Mouse (Mus musculus): ENCODE measurements around the gene Fosl1. TPM values are rescaled to one million over a fixed set of nuclear protein-coding genes. Genes with fewer than 3 reads are reported as not detected.

Fosl1 gene
- polyA plus RNA-seq, 1 experiment from 2014 or later = not detected

GRCm38 (mm10) chr19:5496052-5496370 lies 48.7 kb downstream of the Fosl1 start:
- WGBS = 90% methylated on average over 16 of the region's 16 CpGs
- H3K4me3 ChIP-seq (ENCODE audit: low read depth, low read length) = no peak overlapping the region; the same call in 1 of the 2 replicates
- ATAC-seq = no peak
- H3K27ac ChIP-seq (ENCODE audit: low read length) = no peak overlapping the region
- H3K27me3 ChIP-seq (ENCODE audit: control insufficient read depth, insufficient read depth, low read depth, low read length) = no peaks in the 10 kb centered on the region
- H3K4me1 ChIP-seq (ENCODE audit: control insufficient read depth, insufficient read depth, low read length) = peaks cover 16% of the 10 kb centered on the region
- no peaks in the 10 kb centered on the region for H3K9me3 ChIP-seq (replicated peaks; ENCODE audit: control insufficient read depth, low read length, poor library complexity, severe bottlenecking)
- H3K9ac ChIP-seq (ENCODE audit: low read depth, low read length) = no peak overlapping the region
- H3K36me3 ChIP-seq (ENCODE audit: control insufficient read depth, insufficient read depth, low read length) = peaks cover 38% of the 10 kb centered on the region
- H3K4me2 ChIP-seq (ENCODE audit: low read length) = no peak overlapping the region

GRCm38 (mm10) chr19:5500330-5500875 lies 53.1 kb downstream of the Fosl1 start:
- no peak for ATAC-seq
- 95% methylated on average over 2 of the region's 2 CpGs for WGBS
- Histone ChIP-seq H3K9ac (ENCODE audit: low read depth, low read length) (no peak overlapping the region), H3K9me3 (replicated peaks; ENCODE audit: control insufficient read depth, low read length, poor library complexity, severe bottlenecking) (no peaks in the 10 kb centered on the region), H3K4me3 (ENCODE audit: low read depth, low read length) (no peak overlapping the region), H3K27me3 (ENCODE audit: control insufficient read depth, insufficient read depth, low read depth, low read length) (no peaks in the 10 kb centered on the region), H3K4me1 (ENCODE audit: control insufficient read depth, insufficient read depth, low read length) (no peaks in the 10 kb centered on the region), H3K4me2 (ENCODE audit: low read length) (no peak overlapping the region), H3K36me3 (ENCODE audit: control insufficient read depth, insufficient read depth, low read length) (peaks cover 28% of the 10 kb centered on the region), H3K27ac (ENCODE audit: low read length) (no peak overlapping the region)

DNA sequence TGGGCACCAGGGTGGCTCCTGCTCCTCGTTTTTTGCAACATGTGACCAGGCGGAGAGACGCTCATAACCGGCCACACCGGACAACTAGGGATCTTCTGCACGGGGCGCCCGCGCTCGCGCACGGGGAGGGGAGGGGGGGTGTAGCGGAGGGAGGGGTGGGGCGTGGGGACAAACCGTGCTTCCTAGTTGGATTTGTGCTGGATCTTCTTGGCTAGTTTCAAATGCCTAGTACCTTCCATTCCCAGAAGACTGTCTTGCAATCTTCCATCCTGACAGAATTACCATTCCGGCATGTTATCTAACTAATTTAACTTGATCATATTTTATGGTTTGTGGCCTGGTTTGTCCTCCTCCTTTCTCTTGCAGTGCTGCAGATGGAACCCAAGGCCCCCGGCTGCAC lies 56.3 kb downstream of the Fosl1 start, which contains the start of gene 1700020D05Rik:
TSS of gene 1700020D05Rik (minus strand) at position 101 of the 400 bp plus-strand sequence.
- H3K4me2 ChIP-seq (ENCODE audit: low read length) = no peak within 1 kb of the TSS
- 0 out of 2 replicates have a peak, but pooled peaks cover 7% of the 10 kb centered on the region for H3K36me3 ChIP-seq (ENCODE audit: control insufficient read depth, insufficient read depth, low read length)
- WGBS = 65% methylated on average over 17 of the region's 17 CpGs
- no peaks in the 10 kb centered on the region for H3K9me3 ChIP-seq (replicated peaks; ENCODE audit: control insufficient read depth, low read length, poor library complexity, severe bottlenecking)
- H3K27me3 ChIP-seq (ENCODE audit: control insufficient read depth, insufficient read depth, low read depth, low read length) = no peaks in the 10 kb centered on the region
- peaks cover 2% of the 10 kb centered on the region; the same call in 1 of the 2 replicates for H3K4me1 ChIP-seq (ENCODE audit: control insufficient read depth, insufficient read depth, low read length)
- no peak within 1 kb of the TSS for H3K4me3 ChIP-seq (ENCODE audit: low read depth, low read length)
- H3K9ac ChIP-seq (ENCODE audit: low read depth, low read length) = no peak within 1 kb of the TSS
- H3K27ac ChIP-seq (ENCODE audit: low read length) = no peak within 1 kb of the TSS
- ATAC-seq = no peak

Other genes with a start within 250 kb of the Fosl1 start
- gene Pacs1, start 174.4 kb upstream of the Fosl1 start, polyA plus RNA-seq (2015; fragmentation: Nextera tagmentation; extraction: Ambion mirVana) = 50.7 and 52.2 TPM in 2 replicates
- gene Sf3b2, start 152.1 kb upstream of the Fosl1 start, polyA plus RNA-seq (2015; fragmentation: Nextera tagmentation; extraction: Ambion mirVana) = 326 and 331 TPM in 2 replicates
- 41.6 and 49.4 TPM in 2 replicates for gene Gal3st3, start 149.2 kb upstream of the Fosl1 start, polyA plus RNA-seq (2015; fragmentation: Nextera tagmentation; extraction: Ambion mirVana)
- gene Catsper1, start 111.8 kb upstream of the Fosl1 start, polyA plus RNA-seq (2015; fragmentation: Nextera tagmentation; extraction: Ambion mirVana) = not detected in 2 replicates
- 7.5 and 11.1 TPM in 2 replicates for gene Cst6, start 98.0 kb upstream of the Fosl1 start, polyA plus RNA-seq (2015; fragmentation: Nextera tagmentation; extraction: Ambion mirVana)
- 36.6 and 38.3 TPM in 2 replicates for gene Eif1ad, start 80.8 kb upstream of the Fosl1 start, polyA plus RNA-seq (2015; fragmentation: Nextera tagmentation; extraction: Ambion mirVana)
- gene Banf1, start 80.4 kb upstream of the Fosl1 start, polyA plus RNA-seq (2015; fragmentation: Nextera tagmentation; extraction: Ambion mirVana) = 302 and 321 TPM in 2 replicates
- gene Sart1, start 58.8 kb upstream of the Fosl1 start, polyA plus RNA-seq (2015; fragmentation: Nextera tagmentation; extraction: Ambion mirVana) = 67.7 and 68.5 TPM in 2 replicates
- not detected in 2 replicates for gene Tsga10ip, start 45.0 kb upstream of the Fosl1 start, polyA plus RNA-seq (2015; fragmentation: Nextera tagmentation; extraction: Ambion mirVana)
- gene Drap1, start 22.6 kb upstream of the Fosl1 start, polyA plus RNA-seq (2015; fragmentation: Nextera tagmentation; extraction: Ambion mirVana) = 288 and 310 TPM in 2 replicates
- 61.8 and 67.9 TPM in 2 replicates for gene AI837181, start 22.4 kb upstream of the Fosl1 start, polyA plus RNA-seq (2015; fragmentation: Nextera tagmentation; extraction: Ambion mirVana)
- gene Ccdc85b, start 10.3 kb downstream of the Fosl1 start, polyA plus RNA-seq (2015; fragmentation: Nextera tagmentation; extraction: Ambion mirVana) = 9.5 and 10.2 TPM in 2 replicates
- 159 and 178 TPM in 2 replicates for gene Fibp, start 13.1 kb downstream of the Fosl1 start, polyA plus RNA-seq (2015; fragmentation: Nextera tagmentation; extraction: Ambion mirVana)
- 5.0 and 5.2 TPM in 2 replicates for gene Ctsw, start 21.0 kb downstream of the Fosl1 start, polyA plus RNA-seq (2015; fragmentation: Nextera tagmentation; extraction: Ambion mirVana)
- 34.1 and 35.3 TPM in 2 replicates for gene Efemp2, start 26.4 kb downstream of the Fosl1 start, polyA plus RNA-seq (2015; fragmentation: Nextera tagmentation; extraction: Ambion mirVana)
- 51.1 and 53.6 TPM in 2 replicates for gene Mus81, start 40.9 kb downstream of the Fosl1 start, polyA plus RNA-seq (2015; fragmentation: Nextera tagmentation; extraction: Ambion mirVana)
- gene Cfl1, start 42.9 kb downstream of the Fosl1 start, polyA plus RNA-seq (2015; fragmentation: Nextera tagmentation; extraction: Ambion mirVana) = 3,571 and 3,575 TPM in 2 replicates
- gene 1700020D05Rik, start 56.2 kb downstream of the Fosl1 start, polyA plus RNA-seq (2015; fragmentation: Nextera tagmentation; extraction: Ambion mirVana) = not detected in 2 replicates
- gene Snx32, start 63.0 kb downstream of the Fosl1 start, polyA plus RNA-seq (2015; fragmentation: Nextera tagmentation; extraction: Ambion mirVana) = 112 and 116 TPM in 2 replicates
- 0.11 TPM in 1 of 2 replicates, not detected in the other for gene Ovol1, start 113.1 kb downstream of the Fosl1 start, polyA plus RNA-seq (2015; fragmentation: Nextera tagmentation; extraction: Ambion mirVana)
- gene Ap5b1, start 120.5 kb downstream of the Fosl1 start, polyA plus RNA-seq (2015; fragmentation: Nextera tagmentation; extraction: Ambion mirVana) = 1.9 and 2.3 TPM in 2 replicates
- 55.5 and 58.4 TPM in 2 replicates for gene Rnaseh2c, start 154.3 kb downstream of the Fosl1 start, polyA plus RNA-seq (2015; fragmentation: Nextera tagmentation; extraction: Ambion mirVana)
- gene Kat5, start 162.7 kb downstream of the Fosl1 start, polyA plus RNA-seq (2015; fragmentation: Nextera tagmentation; extraction: Ambion mirVana) = 82.0 and 83.1 TPM in 2 replicates
- 30.6 and 37.7 TPM in 2 replicates for gene Rela, start 189.9 kb downstream of the Fosl1 start, polyA plus RNA-seq (2015; fragmentation: Nextera tagmentation; extraction: Ambion mirVana)
- 17.5 and 17.7 TPM in 2 replicates for gene Sipa1, start 216.2 kb downstream of the Fosl1 start, polyA plus RNA-seq (2015; fragmentation: Nextera tagmentation; extraction: Ambion mirVana)
- gene Map3k11, start 241.2 kb downstream of the Fosl1 start, polyA plus RNA-seq (2015; fragmentation: Nextera tagmentation; extraction: Ambion mirVana) = 9.5 and 12.9 TPM in 2 replicates
- gene Pcnx3, start 241.4 kb downstream of the Fosl1 start, polyA plus RNA-seq (2015; fragmentation: Nextera tagmentation; extraction: Ambion mirVana) = 23.9 and 25.3 TPM in 2 replicates